Mouse (Mus musculus) kidney, adult 2 months (tissue): Measurements from ENCODE around the gene Wdr26.

ENCODE experiments used
- CTCF ChIP-seq: fragments of 200-500 bp; conservative IDR thresholded peaks from 2 replicates; pipeline ENCODE4 v1.5.1; 2011; ENCODE audit warnings: low read depth, mild to moderate bottlenecking, control low read depth, low read length, moderate library complexity, mixed read lengths; ENCODE audit not compliant: insufficient read depth, insufficient read length
- POLR2A ChIP-seq: fragments of 200-500 bp; IDR thresholded peaks from one replicate; pipeline ENCODE4 v1.6.1; 2011; ENCODE audit warnings: low read depth, low read length, control low read depth

- TF ChIP-seq CTCF (no peak), POLR2A (no peak)
Observed at GRCm38 (mm10) chr1:181214296-181215035, 2.7 kb upstream of the Wdr26 start.
